Mouse (Mus musculus) monocyte, adult 5-6 weeks (primary cell): ENCODE measurements around the gene Grm1. TPM values are rescaled to one million over a fixed set of nuclear protein-coding genes. Genes with fewer than 3 reads are reported as not detected.
"Not testable (repeated sequence)": the region's sequence is repeated elsewhere in the genome, so short reads cannot be mapped to it uniquely, and the experiment has no call there.

Source experiments
- ATAC-seq: fragments of 153-309, 156-312 bp; replicated peaks from 2 replicates; pipeline ENCODE4 v1.8.0; 2017; ENCODE audit warnings: mild to moderate bottlenecking; ENCODE audit not compliant: low TSS enrichment, insufficient number of reproducible peaks, severe bottlenecking, poor library complexity, low FRiP score
- total RNA-seq: library from RNA; stranded (forward); fragments of 200-1000, 200-491, 200-594 nt; gene quantifications from 3 replicates; pipeline ENCODE4 v1.2.3, GENCODE M21; 2017

The Grm1 gene
- not detected in 3 replicates for total RNA-seq

DNA sequence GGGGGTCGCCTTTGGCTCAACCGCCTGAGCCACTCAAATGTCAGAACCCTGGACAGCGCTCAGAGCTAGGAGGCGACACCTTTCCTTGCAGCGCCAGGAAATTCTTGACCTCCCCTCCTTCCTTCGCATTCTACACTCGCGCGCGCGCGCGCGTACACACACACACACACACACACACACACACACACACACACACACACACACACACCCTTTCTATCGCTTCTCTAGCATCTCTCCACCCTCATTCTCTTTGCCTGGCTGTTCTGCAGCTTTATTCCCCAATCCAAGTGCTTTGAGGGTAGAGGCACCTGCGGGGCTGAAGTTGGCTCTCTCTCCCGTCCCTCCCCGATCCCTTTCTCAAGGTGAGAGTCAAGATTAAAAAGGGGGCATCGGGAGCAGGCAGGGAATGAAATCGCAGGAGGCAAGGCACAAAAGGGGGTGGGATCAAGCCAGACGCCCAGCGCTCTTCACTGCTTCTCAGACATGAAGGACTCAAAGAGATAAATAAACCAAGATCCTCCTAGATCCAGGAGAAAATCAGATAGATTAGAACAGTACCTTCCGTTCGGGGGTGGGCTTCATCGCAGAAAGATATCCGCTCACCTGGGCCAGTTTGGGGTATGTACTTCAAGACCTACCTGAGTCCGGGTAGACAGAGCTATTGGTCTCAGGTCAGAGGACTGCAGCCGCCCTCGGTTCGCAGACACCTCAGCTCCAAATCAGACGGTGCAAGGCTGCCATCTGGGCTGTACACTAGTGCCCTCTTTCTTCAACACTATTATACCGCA lies at the start of gene Grm1:
TSS of gene Grm1 (minus strand) at position 746 of the 788 bp plus-strand sequence.
- ATAC-seq: no peak

DNA sequence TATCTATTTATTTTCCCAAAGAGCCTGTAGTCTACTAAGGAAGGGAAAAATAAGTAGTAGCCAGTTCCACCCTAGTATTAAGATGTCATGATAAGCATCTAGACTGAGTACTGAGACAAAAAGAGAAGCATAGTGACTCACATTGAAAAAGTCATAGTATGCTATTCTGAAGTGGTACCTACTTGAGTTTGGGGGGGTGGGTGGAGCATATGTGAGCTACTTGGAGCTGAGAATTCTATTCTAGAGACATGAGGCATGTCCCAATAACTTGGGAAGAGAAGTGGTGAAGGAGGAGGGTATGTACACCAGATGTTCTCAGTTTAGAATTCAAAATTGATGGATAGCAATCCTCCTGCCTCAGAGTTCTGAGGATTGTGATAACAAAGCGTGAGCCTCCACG lies 39.6 kb upstream of the Grm1 start:
- ATAC-seq: no peak

DNA sequence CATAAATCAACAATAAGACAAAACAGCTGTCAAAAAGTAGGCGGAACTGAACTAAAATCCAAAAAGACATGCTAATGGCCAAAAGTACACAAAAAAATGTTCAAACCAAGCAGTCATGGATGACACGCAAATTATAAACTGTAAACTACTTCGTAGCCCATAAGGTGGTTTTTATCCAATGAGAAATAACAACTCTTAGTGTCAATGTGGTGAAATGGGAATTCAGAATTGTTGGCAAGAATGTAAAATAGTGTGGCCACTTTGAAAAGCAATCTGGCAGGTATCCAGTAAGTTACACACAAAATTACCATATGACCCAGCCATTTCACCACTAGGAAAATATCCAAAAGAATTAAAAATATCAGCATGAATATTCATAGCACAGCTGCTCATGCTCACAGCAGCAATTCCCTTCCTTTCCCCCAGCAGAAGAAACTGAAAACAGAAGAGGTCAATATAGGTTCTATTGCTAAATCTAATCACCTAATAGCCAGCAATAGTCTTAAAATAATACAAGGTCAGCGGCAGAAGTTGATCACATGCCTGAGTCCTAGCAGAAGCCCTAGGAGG lies 16.4 kb upstream of the Grm1 start:
- no peak for ATAC-seq

DNA sequence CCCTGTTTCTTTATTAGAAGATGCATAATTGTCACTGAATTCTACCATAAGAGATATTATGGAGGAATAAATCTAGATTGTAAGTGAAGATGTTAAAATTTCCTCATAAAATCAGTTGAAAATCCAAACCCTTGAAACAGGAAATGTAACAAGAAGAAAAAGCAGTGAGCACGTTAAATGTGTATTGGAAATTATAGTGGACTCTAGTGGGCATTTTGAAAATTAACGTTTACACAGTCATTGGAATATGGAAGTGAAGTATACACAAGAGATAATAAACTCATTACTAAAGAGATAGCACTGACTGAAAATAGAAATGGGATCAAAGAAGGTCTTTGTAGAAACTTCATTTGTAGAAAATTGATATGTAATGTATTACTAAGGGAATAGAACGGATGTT lies 4.2 kb upstream of the Grm1 start:
- no peak for ATAC-seq

DNA sequence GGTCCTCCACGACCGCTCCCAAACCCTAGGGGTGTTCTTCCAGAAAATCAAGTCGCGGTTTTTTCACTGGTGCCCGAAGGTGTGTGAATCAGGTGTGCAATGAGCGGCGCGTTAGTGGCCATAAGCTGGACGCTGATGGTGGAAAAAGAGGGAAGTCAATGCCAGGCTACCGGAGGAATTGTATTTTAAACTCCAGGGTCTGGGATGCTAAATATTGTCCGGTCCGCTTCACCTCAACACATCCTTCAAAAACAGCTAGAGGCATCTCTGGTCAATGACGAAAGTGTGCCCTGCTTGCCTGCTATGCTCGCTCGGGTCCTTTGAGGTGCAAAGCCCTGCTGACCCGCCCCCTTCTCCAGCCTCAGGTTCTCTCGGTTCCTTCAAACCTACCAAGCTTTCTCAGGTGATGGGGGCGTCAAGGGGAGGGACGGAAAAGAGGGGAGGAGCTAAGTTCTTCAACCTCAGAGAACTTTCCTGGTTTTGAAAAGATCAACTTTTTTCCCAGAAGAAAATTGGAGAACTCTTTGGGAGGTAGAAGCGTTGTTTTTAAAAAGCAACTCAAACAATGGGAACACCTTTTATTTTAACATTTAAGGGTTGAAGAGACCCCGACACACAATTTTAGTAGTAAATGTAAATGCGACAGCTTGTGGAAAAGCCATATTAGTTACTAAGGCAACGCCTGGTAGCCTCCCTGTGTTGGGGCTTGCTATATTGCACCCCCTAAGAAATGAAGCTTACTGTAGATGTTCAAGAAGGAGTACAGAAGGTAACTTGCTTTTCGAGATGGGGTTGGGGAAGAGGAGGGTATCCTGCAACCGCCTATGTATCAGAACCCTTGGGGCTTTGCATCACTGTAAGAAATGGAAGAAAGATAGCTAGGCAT lies 1.2 kb downstream of the Grm1 start:
- ATAC-seq: no peak

DNA sequence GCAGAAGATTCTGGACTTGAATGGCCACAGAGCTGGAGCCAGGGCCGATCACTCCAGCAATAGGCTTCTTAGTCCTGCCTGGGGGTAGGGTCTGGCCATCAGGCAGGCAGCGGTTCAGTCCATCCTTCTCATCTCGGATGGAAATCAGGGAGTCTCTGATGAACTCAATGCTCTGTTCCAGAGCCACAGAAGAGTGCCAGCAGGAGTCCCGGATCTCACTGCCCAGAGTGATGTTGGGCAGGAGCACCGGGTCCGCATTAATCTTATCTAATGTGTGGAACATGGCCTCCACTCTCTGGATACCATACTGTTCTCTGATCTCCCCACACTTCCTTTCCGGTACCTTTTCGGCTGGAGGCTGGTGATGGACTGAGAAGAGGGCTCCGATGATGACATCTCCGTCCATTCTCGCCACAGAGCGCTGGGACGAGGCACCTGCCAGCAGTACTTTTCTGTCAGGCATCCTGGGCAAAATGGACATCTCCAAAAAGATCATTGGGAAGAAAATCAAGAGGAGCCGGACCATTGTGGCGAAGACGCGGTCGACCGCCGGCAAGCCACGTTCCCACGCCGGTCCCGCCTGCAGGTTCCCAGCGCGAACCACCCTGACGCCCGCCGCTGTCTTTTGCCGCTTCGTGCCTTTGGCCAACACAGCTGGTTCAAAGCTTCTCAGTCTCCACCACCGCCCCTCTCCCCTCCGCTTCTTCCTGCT lies 2.0 kb downstream of the Grm1 start:
- no peak for ATAC-seq

DNA sequence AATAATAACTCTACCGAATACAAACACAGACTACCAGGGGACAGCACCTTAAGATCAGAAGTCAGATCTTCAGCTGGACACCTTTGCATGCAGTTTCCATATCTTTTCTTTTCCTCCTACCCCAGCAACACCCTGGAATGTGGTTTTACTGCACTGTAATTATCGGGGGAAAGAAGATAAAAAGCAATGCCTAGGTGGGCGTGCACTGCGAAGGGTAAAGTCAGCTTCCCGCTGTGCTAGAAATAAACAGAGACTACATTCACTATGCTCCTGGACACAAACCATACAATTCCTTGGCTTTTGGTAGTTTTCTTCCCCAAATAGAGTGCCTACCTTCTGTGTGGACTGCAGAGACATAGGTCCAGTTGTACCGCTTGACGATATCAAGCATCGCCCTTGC lies 2.6 kb downstream of the Grm1 start:
- no peak for ATAC-seq

DNA sequence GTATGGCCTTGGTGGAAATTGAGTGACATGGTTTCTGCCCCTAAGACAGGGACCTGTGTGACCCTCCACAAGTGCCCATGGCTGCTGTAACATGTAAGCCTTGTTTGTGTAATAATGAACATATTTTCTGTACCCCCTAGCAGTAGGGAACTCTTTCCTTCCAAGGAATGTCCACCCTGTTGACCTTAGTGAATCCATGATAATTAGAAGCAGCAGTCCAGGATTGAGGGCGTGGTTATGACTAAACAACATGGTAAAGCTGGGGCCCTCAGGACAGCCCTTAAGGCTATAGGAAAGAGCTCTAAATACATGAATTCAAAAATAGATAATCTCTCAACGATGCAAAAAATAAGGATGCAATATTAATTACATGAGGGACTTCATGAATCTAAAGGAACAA lies 17.0 kb downstream of the Grm1 start:
- no peak for ATAC-seq

DNA sequence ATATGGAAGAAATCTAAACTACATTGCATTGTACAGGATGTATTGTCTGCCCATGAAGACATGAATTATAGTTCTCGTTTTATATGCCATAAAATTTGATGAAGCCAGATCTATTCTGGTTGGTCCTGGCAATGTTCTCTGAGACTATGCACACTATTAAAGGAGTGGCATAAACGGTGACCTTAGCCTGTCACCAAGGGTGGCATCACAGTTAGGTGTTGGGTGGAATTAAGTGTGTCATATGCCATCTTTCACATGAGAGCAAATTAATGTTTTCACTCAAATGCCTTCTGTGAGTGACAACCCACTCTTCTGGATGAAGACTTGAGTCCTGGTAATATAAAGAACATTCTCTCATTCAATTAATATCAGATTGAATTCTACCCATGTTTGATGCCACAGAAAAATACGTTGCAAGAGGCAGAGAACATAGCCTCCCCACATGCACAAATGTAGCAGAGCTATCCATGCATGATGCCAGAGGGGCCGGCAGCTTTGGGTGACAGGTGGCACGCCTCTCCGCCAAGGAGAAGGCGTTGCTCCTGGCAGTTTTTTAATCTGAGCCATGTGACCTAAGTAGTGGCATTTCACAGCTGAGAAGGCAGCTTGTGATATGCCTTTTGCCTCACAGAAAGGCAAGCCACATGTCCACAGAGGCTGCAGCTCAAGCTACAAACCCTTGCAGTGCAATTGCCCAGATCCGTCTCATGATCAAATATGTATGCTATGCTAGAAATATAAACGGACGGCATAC lies 20.7 kb downstream of the Grm1 start:
- ATAC-seq: no peak

DNA sequence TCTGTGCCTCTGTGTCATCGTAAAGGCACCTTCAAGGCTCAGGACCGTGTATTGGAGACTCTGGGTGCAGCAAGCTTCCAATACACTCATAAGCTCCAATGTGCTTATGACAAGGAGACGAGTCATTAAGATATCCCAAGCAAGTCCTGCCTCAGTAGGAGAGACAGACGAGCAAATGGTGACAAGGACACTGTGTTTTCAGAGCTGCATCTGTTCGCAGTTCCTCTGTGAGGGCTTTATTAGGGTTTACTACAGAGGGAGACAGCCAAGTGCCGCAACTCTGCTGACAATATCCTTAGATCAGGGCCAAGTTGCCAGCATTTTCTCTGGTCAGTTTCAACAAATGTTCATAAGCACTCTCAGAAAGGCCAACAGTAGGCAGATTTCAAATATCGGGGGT lies 32.8 kb downstream of the Grm1 start:
- no peak for ATAC-seq

DNA sequence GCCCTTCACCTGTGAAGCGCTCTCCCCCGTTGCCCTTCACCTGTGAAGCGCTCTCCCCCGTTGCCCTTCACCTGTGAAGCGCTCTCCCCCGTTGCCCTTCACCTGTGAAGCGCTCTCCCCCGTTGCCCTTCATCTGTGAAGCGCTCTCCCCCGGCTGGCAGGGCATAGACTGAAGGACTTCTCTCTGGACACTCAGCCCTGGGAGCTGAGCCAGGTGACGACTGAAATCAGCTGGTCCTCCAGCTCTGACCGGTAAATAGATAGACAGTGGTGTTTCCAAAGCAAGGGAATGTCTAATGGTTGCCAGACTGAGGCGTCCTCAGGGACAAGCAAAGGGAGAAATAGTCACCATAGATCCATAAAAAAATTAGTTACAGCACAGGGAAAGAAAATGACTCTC lies 36.7 kb downstream of the Grm1 start:
- ATAC-seq: not testable (repeated sequence)

DNA sequence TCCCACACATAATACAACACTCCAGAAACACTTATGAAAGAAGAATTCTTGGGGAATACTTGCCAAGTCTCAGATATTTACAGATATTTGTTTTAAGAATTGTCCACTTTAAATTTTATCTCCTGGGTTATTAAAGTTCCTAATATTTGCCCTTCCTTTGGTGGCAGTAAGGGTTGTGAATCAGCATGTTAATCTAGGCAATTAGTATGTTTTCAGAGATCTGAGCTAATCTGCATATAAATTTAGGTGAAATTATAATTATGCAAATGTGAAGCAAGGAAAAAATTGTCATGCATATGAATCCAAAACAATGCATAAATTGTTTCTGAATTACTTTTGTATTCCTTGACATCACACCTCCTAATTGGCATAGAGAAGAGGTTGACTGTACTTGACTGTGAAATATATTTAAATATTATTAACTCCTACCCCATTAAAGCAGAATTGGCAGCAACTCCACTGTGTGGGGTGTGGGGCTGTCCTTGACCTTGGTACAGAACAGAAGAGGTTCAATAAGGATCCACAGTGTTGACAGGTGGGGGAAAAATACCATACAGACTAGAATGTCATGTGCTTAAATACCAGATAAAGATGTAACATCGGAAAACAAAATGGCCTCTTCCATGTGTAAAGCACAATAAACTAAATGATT lies 37.6 kb downstream of the Grm1 start:
- ATAC-seq: no peak

DNA sequence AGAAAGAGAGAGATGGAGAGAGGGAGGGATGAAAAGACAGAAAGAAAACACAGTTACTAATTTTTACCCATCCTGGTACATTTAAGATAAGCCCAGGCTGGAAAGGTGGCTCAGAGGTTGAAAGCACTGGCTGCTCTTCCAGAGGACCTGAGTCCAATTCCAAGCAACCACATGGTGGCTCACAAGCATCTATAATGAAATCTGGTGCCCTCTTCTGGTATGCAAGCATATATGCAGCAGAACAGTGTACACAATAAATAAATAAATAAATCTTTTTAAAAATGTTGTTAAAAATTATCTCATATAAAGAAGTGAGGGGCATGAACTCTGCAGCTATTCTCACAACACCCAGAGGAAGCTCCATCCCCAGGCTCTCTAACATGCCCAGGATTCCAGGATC lies 42.8 kb downstream of the Grm1 start:
- no peak for ATAC-seq

DNA sequence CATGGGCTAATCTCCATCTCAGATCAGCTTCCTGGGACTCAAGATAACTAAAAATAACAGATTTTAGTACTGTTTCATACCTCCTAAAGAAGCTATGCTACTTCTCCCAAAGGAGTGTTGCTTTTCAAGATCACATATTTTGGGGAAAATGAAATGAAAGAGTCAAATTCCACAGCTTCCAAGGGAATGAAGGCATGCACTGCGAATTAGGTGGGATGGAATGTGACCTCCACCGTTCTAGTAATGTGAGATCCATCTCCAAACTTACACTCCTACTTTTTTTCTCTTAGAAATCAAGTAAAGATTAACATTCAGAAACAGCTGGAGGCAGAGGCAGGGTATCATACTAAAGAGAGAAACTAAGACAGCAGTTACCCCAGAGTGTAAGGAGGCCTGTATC lies 49.9 kb downstream of the Grm1 start:
- no peak for ATAC-seq

DNA sequence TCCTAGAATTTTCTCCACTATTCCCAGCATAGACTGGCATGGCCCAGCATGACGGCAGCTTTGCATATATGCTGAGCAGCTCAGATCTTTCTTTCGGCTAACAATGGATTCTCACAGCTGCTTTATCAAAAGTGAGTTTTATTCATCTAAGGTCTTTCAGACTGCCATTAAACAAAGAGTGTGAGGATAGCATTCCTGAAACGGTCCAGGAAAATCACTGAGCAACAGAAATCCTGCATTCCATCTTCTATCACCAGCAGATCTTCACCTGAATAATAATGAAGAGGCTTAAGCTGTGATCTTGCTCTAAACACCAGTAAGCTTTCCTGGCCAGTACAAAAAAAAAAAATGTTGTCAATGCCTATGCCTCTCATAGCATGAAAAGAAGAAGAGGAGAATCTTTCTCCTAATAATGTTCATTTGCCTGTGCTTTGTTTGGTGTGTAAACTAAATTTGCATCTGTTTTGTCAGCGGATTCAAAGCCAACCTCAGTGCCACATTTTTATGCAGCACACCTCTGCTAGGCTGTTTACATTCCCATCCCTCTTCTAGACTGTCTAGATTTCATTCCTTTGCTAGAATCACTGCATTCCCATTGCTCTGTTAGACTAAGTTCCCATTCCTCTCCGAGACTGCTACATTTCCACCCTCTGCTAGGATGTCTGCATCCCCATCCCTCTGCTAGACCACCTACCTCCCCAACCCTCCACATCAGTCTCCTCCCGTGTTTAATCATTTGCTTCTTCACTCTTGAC lies 56.2 kb downstream of the Grm1 start:
- ATAC-seq: no peak

DNA sequence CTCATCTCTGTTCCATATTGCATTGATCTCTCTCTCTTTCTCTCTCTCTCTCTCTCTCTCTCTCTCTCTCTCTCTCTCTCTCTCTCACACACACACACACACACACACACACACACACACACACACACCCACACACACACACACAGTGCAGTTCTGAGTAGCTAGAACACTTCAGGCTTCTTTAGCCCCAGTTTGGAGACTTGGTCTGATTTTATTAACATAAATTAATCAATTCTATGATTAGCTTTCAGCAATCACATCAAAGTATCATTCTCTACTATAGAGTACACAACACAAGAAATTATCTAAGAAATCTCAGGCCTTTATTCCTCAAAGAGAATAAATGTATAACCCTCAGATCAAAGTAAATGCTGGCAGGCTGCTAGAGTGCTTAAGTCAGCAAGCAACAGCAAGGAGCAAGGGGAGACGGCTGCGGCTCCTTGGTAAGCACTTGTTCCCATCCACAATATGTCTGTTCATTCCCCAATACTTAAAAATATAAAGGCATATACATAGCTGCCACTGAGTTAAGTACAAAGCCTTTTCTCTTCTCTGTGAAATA lies 63.1 kb downstream of the Grm1 start:
- no peak for ATAC-seq

DNA sequence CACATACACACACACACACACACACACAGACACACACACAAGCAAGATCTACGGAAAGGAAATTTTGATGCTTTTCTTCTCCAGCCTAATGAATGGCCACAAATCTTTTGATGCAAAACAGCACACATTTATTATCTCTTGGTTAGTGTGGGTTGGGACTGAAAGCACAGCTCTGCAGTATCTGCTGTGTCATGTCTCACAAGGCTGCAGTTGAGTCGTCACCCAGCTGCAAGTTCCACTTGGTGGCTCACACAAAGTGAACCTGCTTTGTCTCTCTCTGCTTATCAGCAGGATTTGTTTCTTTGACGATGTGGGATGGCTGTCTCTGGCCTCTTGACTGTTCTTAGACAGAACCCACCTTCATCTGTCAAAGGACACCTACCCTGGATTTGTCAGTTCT lies 68.5 kb downstream of the Grm1 start:
- ATAC-seq: no peak
